ENCODE assay signal across 22 mouse cellular contexts in genomic region chr15:31243260-31243659, GRCm38 (mm10).
"Had no signal": no experiment of that assay in that cellular context is flagged by ENCODE, and none has a peak within 500 bp of the region (broad histone marks: within the 10 kb centered on the region; RNA-seq: fewer than 3 reads in every experiment).

No protein-coding gene starts in this region.

- H3K27ac ChIP-seq: intestine, embryonic 15.5 days; kidney, embryonic 15.5 days; left cerebral cortex, adult 2 months; limb, embryonic 10.5 days; limb, embryonic 13.5 days; liver, embryonic 14.5 days; macrophage; midbrain, embryonic 12.5 days; midbrain, embryonic 15.5 days; neural tube, embryonic 13.5 days; stomach, embryonic 15.5 days had no signal

- H3K4me1 ChIP-seq: midbrain, embryonic 15.5 days; stomach, embryonic 15.5 days had no signal

- H3K27me3 ChIP-seq: intestine, embryonic 15.5 days; kidney, embryonic 15.5 days; limb, embryonic 13.5 days; midbrain, embryonic 12.5 days; midbrain, embryonic 15.5 days; neural tube, embryonic 13.5 days; stomach, embryonic 15.5 days had no signal

- H3K36me3 ChIP-seq: intestine, embryonic 15.5 days; midbrain, embryonic 12.5 days; midbrain, embryonic 15.5 days had no signal

- ATAC-seq: intestine, embryonic 15.5 days; liver, postnatal 0 days; midbrain, embryonic 15.5 days had no signal

- H3K4me3 ChIP-seq: intestine, embryonic 15.5 days; kidney, embryonic 15.5 days; left cerebral cortex, adult 2 months; limb, embryonic 10.5 days; limb, embryonic 13.5 days; midbrain, embryonic 12.5 days; midbrain, embryonic 15.5 days; neural tube, embryonic 13.5 days; stomach, embryonic 15.5 days had no signal

- H3K9ac ChIP-seq: intestine, embryonic 15.5 days; kidney, embryonic 15.5 days; limb, embryonic 13.5 days; liver, embryonic 14.5 days; liver, postnatal 0 days; midbrain, embryonic 12.5 days; midbrain, embryonic 15.5 days; neural tube, embryonic 13.5 days; stomach, embryonic 15.5 days had no signal

- DNase-seq: kidney, adult 11 months; kidney, adult 8-10 months; kidney, postnatal 10 days; kidney, postnatal 36 days; layer of hippocampus, postnatal 36 days; liver; liver, postnatal 0 days; retina, postnatal 1 day; right cerebral cortex, postnatal 25 days; spleen, adult 18-20 months; thymus, postnatal 25 days had no signal

- H3K4me2 ChIP-seq: intestine, embryonic 15.5 days; kidney, embryonic 15.5 days; limb, embryonic 13.5 days; midbrain, embryonic 12.5 days; midbrain, embryonic 15.5 days; neural tube, embryonic 13.5 days; stomach, embryonic 15.5 days had no signal

- H3K9me3 ChIP-seq: intestine, embryonic 15.5 days; kidney, embryonic 15.5 days; limb, embryonic 10.5 days; midbrain, embryonic 12.5 days; midbrain, embryonic 15.5 days; stomach, embryonic 15.5 days had no signal
